Mouse (Mus musculus) ES-Bruce4 (cell line): Measurements from ENCODE around the gene Prss16. TPM values are rescaled to one million over a fixed set of nuclear protein-coding genes. Genes with fewer than 3 reads are reported as not detected.

Experiments
- H3K27ac ChIP-seq: 2 replicates; pipeline ENCODE4 v1.5.1; 2012; ENCODE audit warnings: low read length, inconsistent platforms; ENCODE audit not compliant: insufficient read depth
- H3K27me3 ChIP-seq: 2 replicates; pipeline ENCODE4 v1.6.1; 2012; ENCODE audit warnings: mild to moderate bottlenecking, low read length, inconsistent platforms; ENCODE audit not compliant: control insufficient read depth, poor library complexity, insufficient read depth, severe bottlenecking
- H3K36me3 ChIP-seq: 2 replicates; pipeline ENCODE4 v1.6.1; 2012; ENCODE audit warnings: inconsistent platforms, mild to moderate bottlenecking, low read length, moderate library complexity; ENCODE audit not compliant: control insufficient read depth, poor library complexity, insufficient read depth, severe bottlenecking
- H3K4me1 ChIP-seq: one replicate; pipeline ENCODE4 v1.8.1; 2011; ENCODE audit warnings: low read length; ENCODE audit not compliant: control insufficient read depth, insufficient read depth
- H3K4me3 ChIP-seq: 2 replicates; pipeline ENCODE4 v1.5.1; 2011; ENCODE audit warnings: low read depth, mild to moderate bottlenecking, low read length
- H3K9ac ChIP-seq: 2 replicates; pipeline ENCODE4 v1.6.1; 2012; ENCODE audit warnings: low read depth, mild to moderate bottlenecking, inconsistent platforms; ENCODE audit not compliant: poor library complexity, severe bottlenecking
- H3K9me3 ChIP-seq: replicated peaks from 2 replicates; pipeline ENCODE4 v1.6.1; 2012; ENCODE audit warnings: mild to moderate bottlenecking, low read length, inconsistent platforms; ENCODE audit not compliant: control insufficient read depth, poor library complexity, insufficient read depth, severe bottlenecking
- CTCF ChIP-seq: IDR thresholded peaks from one replicate; pipeline ENCODE4 v1.8.1; 2011; ENCODE audit warnings: low read depth, low read length
- EP300 ChIP-seq: IDR thresholded peaks from 2 replicates; pipeline ENCODE4 v1.6.1; 2011; ENCODE audit warnings: low read depth, low read length; ENCODE audit not compliant: insufficient read depth
- POLR2A ChIP-seq: IDR thresholded peaks from one replicate; pipeline ENCODE4 v1.8.1; 2011; ENCODE audit warnings: low read length; ENCODE audit not compliant: insufficient read depth
- polyA plus RNA-seq: library from polyadenylated mRNA; stranded (reverse); fragments of >200 nt; gene quantifications from 2 replicates; pipeline ENCODE4 v1.2.4, GENCODE M21; 2011; ENCODE audit warnings: low read depth; ENCODE audit not compliant: missing spikeins, insufficient read depth, insufficient read length

Gene Prss16
- polyA plus RNA-seq, 1 experiment: 6.9 TPM

DNA sequence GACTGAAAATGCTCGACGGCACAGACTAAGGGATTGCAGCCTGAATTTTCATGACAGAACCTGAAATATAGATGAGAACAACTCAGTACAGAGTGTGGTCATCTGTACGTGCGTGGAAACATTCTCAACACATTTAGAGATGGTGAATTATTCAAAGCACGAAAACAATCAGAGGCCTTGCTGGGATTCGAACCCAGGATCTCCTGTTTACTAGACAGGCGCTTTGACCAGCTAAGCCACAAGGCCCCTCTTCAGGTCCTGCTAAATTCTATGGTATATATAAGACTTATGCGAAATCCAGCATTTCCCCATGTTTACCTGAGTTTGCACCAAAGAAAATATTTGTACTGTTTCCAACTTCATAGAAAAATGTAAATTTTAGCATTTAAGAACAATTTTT, 20.4 kb upstream of the Prss16 start:
- Histone ChIP-seq H3K9me3 (no peaks in the 10 kb centered on the region), H3K27me3 (no peaks in the 10 kb centered on the region), H3K4me3 (no peak overlapping the region), H3K27ac (no peak overlapping the region), H3K4me1 (no peaks in the 10 kb centered on the region), H3K36me3 (no peaks in the 10 kb centered on the region), H3K9ac (peak overlapping the region; percentile 41; the same call in 1 of the 2 replicates)
- TF ChIP-seq CTCF (no peak), EP300 (no peak), POLR2A (no peak)

DNA sequence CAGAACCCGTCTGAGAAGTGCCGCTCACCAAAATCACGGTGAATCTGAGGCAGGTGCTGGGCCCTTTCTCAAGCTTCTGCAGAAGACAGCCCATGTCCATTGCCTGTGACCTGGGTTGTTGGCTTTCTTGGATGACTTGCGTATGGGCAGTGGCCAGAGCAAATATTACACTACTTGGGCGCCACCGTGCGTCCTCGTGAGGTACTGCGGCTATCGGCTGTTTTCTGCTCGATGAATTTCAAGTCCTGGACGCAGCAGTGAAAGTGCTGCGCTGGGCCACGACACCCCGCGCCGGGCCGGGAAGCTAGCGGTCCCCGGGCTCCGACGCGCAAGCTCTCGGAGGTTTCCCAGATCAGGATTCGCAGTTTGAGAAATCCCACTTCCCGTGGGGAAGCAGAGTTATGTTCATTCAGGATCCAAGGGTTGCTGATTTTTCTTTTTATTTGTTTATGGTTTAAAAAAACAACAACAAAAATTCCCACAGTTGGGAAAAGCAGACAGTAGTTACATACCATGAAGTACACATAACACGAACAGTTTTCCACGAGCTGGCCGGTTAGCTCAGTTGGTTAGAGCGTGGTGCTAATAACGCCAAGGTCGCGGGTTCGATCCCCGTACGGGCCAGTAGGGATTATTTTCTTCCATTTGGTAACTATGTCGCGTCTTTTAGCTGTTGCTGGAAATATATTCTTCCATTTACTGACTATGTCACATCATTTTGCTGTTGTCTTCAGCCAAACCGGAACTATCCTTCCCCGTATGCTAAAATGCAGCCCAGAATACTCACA, 19.3 kb upstream of the Prss16 start:
- Histone ChIP-seq H3K27me3 (no peaks in the 10 kb centered on the region), H3K9ac (peak overlapping the region; percentile 56), H3K27ac (no peak overlapping the region), H3K9me3 (no peaks in the 10 kb centered on the region), H3K4me1 (no peaks in the 10 kb centered on the region), H3K36me3 (no peaks in the 10 kb centered on the region), H3K4me3 (peak overlapping the region; percentile 56)
- TF ChIP-seq POLR2A (no peak), EP300 (0 out of 2 replicates have a peak, but pooled peaks have one; percentile 14), CTCF (peak; percentile 91)

DNA sequence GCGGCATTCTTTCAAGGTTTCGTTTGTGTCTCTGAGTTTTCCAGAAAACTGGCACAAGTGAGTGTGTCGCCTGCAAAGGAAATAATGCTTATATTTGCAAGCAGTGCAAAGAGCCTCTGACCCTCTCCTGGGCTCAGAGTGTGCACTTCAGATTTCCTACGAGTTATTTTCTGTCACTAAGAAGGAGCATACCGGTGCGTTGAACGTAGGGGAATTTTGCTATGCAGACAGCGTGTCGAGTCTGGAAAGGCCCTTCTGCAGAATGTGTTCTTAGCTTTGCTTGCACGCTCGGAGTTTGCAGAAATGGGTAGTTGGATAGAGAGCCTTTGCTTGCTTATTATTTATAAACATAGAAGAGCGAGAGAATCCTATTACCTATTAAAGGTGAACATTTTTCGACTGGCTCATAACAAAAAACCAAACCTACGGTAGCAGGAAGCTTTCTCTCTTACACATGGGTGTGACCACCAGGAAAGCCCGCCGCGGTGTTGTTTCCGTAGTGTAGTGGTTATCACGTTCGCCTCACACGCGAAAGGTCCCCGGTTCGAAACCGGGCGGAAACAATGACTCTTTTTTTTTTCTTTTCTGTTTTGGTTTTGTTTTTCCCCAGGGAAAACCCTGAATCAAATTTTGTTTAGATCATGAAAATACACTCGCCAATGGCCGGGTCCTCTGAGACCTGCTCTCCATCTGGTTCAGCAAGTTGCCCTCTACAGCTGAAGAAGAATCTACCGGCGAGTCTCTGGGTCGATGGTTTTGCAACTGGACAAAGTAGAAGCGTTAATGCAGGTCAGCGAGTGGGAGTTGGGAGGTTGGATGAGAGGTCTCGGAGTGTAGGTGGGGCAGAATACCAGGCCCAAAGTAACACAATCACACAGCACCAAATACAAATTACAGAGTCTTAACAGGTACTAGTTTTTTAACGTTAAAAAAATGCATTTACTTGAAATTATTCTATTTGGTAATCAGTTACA, 16.8 kb upstream of the Prss16 start:
- Histone ChIP-seq H3K27ac (no peak overlapping the region), H3K4me3 (peak overlapping the region; percentile 68), H3K4me1 (no peaks in the 10 kb centered on the region), H3K27me3 (no peaks in the 10 kb centered on the region), H3K9ac (peak overlapping the region; percentile 46), H3K9me3 (no peaks in the 10 kb centered on the region), H3K36me3 (no peaks in the 10 kb centered on the region)
- no peak for TF ChIP-seq POLR2A
- TF ChIP-seq CTCF: no peak
- no peak for TF ChIP-seq EP300

DNA sequence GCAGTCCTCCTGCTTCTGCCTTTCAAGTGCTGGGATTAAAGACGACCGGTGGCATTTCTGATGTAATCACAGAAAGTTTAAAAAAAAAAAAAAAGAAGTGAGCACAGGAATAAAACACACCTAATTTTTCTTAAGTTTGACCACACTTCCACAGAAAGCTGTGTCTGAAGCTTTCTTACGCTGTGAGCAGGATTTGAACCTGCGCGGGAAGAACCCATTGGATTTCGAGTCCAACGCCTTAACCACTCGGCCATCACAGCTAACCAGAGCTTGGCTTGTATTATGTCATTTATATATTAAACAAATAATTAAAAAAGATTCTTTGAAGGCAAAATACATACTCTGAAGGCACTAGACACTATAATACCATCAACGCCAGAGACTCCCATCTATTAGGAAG, 12.7 kb upstream of the Prss16 start:
- peak overlapping the region; percentile 86 for H3K4me3 ChIP-seq
- no peaks in the 10 kb centered on the region for H3K4me1 ChIP-seq
- no peaks in the 10 kb centered on the region for H3K27me3 ChIP-seq
- no peak overlapping the region for H3K27ac ChIP-seq
- no peaks in the 10 kb centered on the region for H3K36me3 ChIP-seq
- H3K9me3 ChIP-seq: no peaks in the 10 kb centered on the region
- H3K9ac ChIP-seq: peak overlapping the region; percentile 89
- TF ChIP-seq CTCF (no peak), EP300 (no peak), POLR2A (no peak)

DNA sequence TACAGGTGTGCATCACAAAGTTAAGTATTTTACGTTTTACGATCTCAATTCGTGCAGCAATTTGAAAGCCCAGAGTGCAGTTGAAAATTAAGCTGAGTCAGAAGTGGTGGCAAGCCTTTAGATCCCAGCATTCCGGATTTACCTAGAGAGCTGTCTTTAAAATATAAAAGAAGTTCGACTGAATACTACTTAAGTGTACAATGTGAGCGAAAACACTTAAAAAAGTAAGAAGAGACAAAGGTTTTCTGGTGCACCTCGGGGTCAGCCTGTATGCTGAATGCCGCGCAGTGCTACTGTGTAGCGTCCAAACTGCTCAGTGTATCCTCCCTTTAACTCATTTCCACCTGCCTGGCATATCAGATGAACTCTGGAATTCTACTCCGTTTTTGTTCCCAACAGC, 12.0 kb upstream of the Prss16 start:
- no peaks in the 10 kb centered on the region for H3K4me1 ChIP-seq
- no peaks in the 10 kb centered on the region for H3K36me3 ChIP-seq
- peak overlapping the region; percentile 86 for H3K4me3 ChIP-seq
- H3K9me3 ChIP-seq: no peaks in the 10 kb centered on the region
- H3K27ac ChIP-seq: no peak overlapping the region
- H3K27me3 ChIP-seq: no peaks in the 10 kb centered on the region
- peak overlapping the region; percentile 89 for H3K9ac ChIP-seq
- TF ChIP-seq CTCF: no peak
- no peak for TF ChIP-seq EP300
- no peak for TF ChIP-seq POLR2A
